Mouse (Mus musculus): ENCODE results near the gene Maml3. TPM values are rescaled to one million over a fixed set of nuclear protein-coding genes. Genes with fewer than 3 reads are reported as not detected.

Maml3 gene
- polyA plus RNA-seq, 1 experiment from 2014 or later: 8.2 TPM

- WGBS: 61% methylated on average over 9 of the region's 9 CpGs
- Histone ChIP-seq H3K4me2 (no peak overlapping the region), H3K36me3 (no peaks in the 10 kb centered on the region), H3K27me3 (no peaks in the 10 kb centered on the region), H3K9ac (no peak overlapping the region), H3K4me1 (replicated peaks) (peaks cover 5% of the 10 kb centered on the region; the same call in 1 of the 2 replicates), H3K4me3 (no peak overlapping the region), H3K27ac (peak overlapping the region; percentile 56), H3K9me3 (no peaks in the 10 kb centered on the region)
- no peak for ATAC-seq (ENCODE audit: low FRiP score)
These were observed 332.8 kb downstream of the Maml3 start for GRCm38 (mm10) chr3:51771839-51772630.

GRCm38 (mm10) chr3:51769196-51769595 is 335.7 kb downstream of the Maml3 start:
- Histone ChIP-seq H3K27me3 (no peaks in the 10 kb centered on the region), H3K27ac (no peak overlapping the region), H3K4me3 (no peak overlapping the region), H3K36me3 (no peaks in the 10 kb centered on the region), H3K9me3 (no peaks in the 10 kb centered on the region), H3K4me1 (replicated peaks) (peaks cover 7% of the 10 kb centered on the region; the same call in 1 of the 2 replicates), H3K4me2 (no peak overlapping the region), H3K9ac (no peak overlapping the region)
- no peak for ATAC-seq (ENCODE audit: low FRiP score)
- 93% methylated on average over 6 of the region's 6 CpGs for WGBS

GRCm38 (mm10) chr3:51765220-51765923 is 339.5 kb downstream of the Maml3 start:
- WGBS: 71% methylated on average over 12 of the region's 12 CpGs
- Histone ChIP-seq H3K4me1 (replicated peaks) (peaks cover 33% of the 10 kb centered on the region), H3K9ac (no peak overlapping the region), H3K9me3 (no peaks in the 10 kb centered on the region), H3K27ac (no peak overlapping the region), H3K4me2 (no peak overlapping the region), H3K27me3 (no peaks in the 10 kb centered on the region), H3K36me3 (no peaks in the 10 kb centered on the region), H3K4me3 (no peak overlapping the region)
- no peak for ATAC-seq (ENCODE audit: low FRiP score)

- Histone ChIP-seq H3K4me2 (no peak overlapping the region), H3K36me3 (no peaks in the 10 kb centered on the region), H3K4me1 (replicated peaks) (peaks cover 33% of the 10 kb centered on the region), H3K4me3 (no peak overlapping the region), H3K27me3 (no peaks in the 10 kb centered on the region), H3K27ac (peak overlapping the region; percentile 46; the same call in 1 of the 2 replicates), H3K9me3 (no peaks in the 10 kb centered on the region), H3K9ac (no peak overlapping the region)
- ATAC-seq (ENCODE audit: low FRiP score): no peak
- 93% methylated on average over 3 of the region's 3 CpGs for WGBS
These were observed 340.7 kb downstream of the Maml3 start for GRCm38 (mm10) chr3:51764175-51764574.

GRCm38 (mm10) chr3:51762900-51763299 is 342.0 kb downstream of the Maml3 start:
- peak overlapping the region; percentile 68 for H3K27ac ChIP-seq
- no peak overlapping the region for H3K4me2 ChIP-seq
- whole genome bisulfite sequencing: 87% methylated on average over 10 of the region's 10 CpGs
- no peak overlapping the region for H3K4me3 ChIP-seq
- no peak overlapping the region for H3K9ac ChIP-seq
- H3K36me3 ChIP-seq: no peaks in the 10 kb centered on the region
- 0 out of 2 replicates have a peak, but pooled peaks have one; percentile 49 for ATAC-seq (ENCODE audit: low FRiP score)
- no peaks in the 10 kb centered on the region for H3K9me3 ChIP-seq
- no peaks in the 10 kb centered on the region for H3K27me3 ChIP-seq
- peaks cover 33% of the 10 kb centered on the region for H3K4me1 ChIP-seq (replicated peaks)

- Histone ChIP-seq H3K27ac (no peak overlapping the region), H3K9ac (no peak overlapping the region), H3K4me3 (no peak overlapping the region), H3K27me3 (no peaks in the 10 kb centered on the region), H3K9me3 (no peaks in the 10 kb centered on the region), H3K36me3 (no peaks in the 10 kb centered on the region), H3K4me1 (replicated peaks) (peaks cover 33% of the 10 kb centered on the region), H3K4me2 (no peak overlapping the region)
- WGBS: 82% methylated on average over 3 of the region's 3 CpGs
- no peak for ATAC-seq (ENCODE audit: low FRiP score)
These were observed 345.3 kb downstream of the Maml3 start for GRCm38 (mm10) chr3:51759534-51759933.

- no peak overlapping the region for H3K27ac ChIP-seq
- 95% methylated on average over 5 of the region's 5 CpGs for WGBS
- no peaks in the 10 kb centered on the region for H3K27me3 ChIP-seq
- no peak overlapping the region for H3K4me2 ChIP-seq
- H3K4me1 ChIP-seq (replicated peaks): peaks cover 14% of the 10 kb centered on the region
- no peak for ATAC-seq (ENCODE audit: low FRiP score)
- H3K36me3 ChIP-seq: no peaks in the 10 kb centered on the region
- H3K9ac ChIP-seq: no peak overlapping the region
- H3K4me3 ChIP-seq: no peak overlapping the region
- H3K9me3 ChIP-seq: no peaks in the 10 kb centered on the region
These were observed 347.8 kb downstream of the Maml3 start for GRCm38 (mm10) chr3:51757032-51757431.

GRCm38 (mm10) chr3:51756283-51756682 is 348.6 kb downstream of the Maml3 start:
- Histone ChIP-seq H3K9ac (no peak overlapping the region), H3K4me3 (no peak overlapping the region), H3K9me3 (no peaks in the 10 kb centered on the region), H3K4me1 (replicated peaks) (peaks cover 14% of the 10 kb centered on the region), H3K36me3 (no peaks in the 10 kb centered on the region), H3K27ac (no peak overlapping the region), H3K4me2 (no peak overlapping the region), H3K27me3 (no peaks in the 10 kb centered on the region)
- ATAC-seq (ENCODE audit: low FRiP score): no peak
- 89% methylated on average over 5 of the region's 5 CpGs for WGBS

- 85% methylated on average over 5 of the region's 5 CpGs for WGBS
These were observed 351.6 kb downstream of the Maml3 start for GRCm38 (mm10) chr3:51753262-51753661.

GRCm38 (mm10) chr3:51751440-51751839 is 353.4 kb downstream of the Maml3 start:
- Histone ChIP-seq H3K9me3 (no peaks in the 10 kb centered on the region), H3K9ac (0 out of 2 replicates have a peak overlapping the region, but pooled peaks have one; percentile 39), H3K4me1 (replicated peaks) (peaks cover 48% of the 10 kb centered on the region), H3K4me3 (no peak overlapping the region), H3K27me3 (no peaks in the 10 kb centered on the region), H3K4me2 (no peak overlapping the region), H3K27ac (peak overlapping the region; percentile 95), H3K36me3 (no peaks in the 10 kb centered on the region)
- WGBS: 60% methylated on average over 12 of the region's 12 CpGs
- peak; percentile 41; the same call in 1 of the 2 replicates for ATAC-seq (ENCODE audit: low FRiP score)

More at GRCm38 (mm10) chr3:51753262-51753661, 351.6 kb downstream of the Maml3 start:
- H3K27ac ChIP-seq: no peak overlapping the region
- H3K4me3 ChIP-seq: no peak overlapping the region
- H3K4me1 ChIP-seq (replicated peaks): peaks cover 39% of the 10 kb centered on the region
- H3K27me3 ChIP-seq: no peaks in the 10 kb centered on the region
- H3K4me2 ChIP-seq: no peak overlapping the region
- no peaks in the 10 kb centered on the region for H3K36me3 ChIP-seq
- H3K9me3 ChIP-seq: no peaks in the 10 kb centered on the region
- no peak for ATAC-seq (ENCODE audit: low FRiP score)
- no peak overlapping the region for H3K9ac ChIP-seq

- Histone ChIP-seq H3K4me1 (replicated peaks) (peaks cover 52% of the 10 kb centered on the region), H3K4me2 (0 out of 2 replicates have a peak overlapping the region, but pooled peaks have one; percentile 20), H3K4me3 (no peak overlapping the region), H3K9me3 (no peaks in the 10 kb centered on the region), H3K27ac (peak overlapping the region; percentile 95), H3K9ac (peak overlapping the region; percentile 64), H3K36me3 (no peaks in the 10 kb centered on the region), H3K27me3 (no peaks in the 10 kb centered on the region)
- 12% methylated on average over 8 of the region's 8 CpGs for WGBS
- peak; percentile 53 for ATAC-seq (ENCODE audit: low FRiP score)
These were observed 354.9 kb downstream of the Maml3 start for GRCm38 (mm10) chr3:51749812-51750481.

- Histone ChIP-seq H3K27me3 (no peaks in the 10 kb centered on the region), H3K36me3 (no peaks in the 10 kb centered on the region), H3K4me3 (no peak overlapping the region), H3K9ac (peak overlapping the region; percentile 64), H3K4me1 (replicated peaks) (peaks cover 58% of the 10 kb centered on the region), H3K27ac (peak overlapping the region; percentile 95), H3K9me3 (no peaks in the 10 kb centered on the region), H3K4me2 (0 out of 2 replicates have a peak overlapping the region, but pooled peaks have one; percentile 20)
- peak; percentile 78 for ATAC-seq (ENCODE audit: low FRiP score)
- 10% methylated on average over 7 of the region's 7 CpGs for WGBS
These were observed 355.5 kb downstream of the Maml3 start for GRCm38 (mm10) chr3:51749421-51749811.

Measured in hindbrain, embryonic 13.5 days (tissue).